Mouse (Mus musculus) heart, embryonic 11.5 days (tissue): Measurements from ENCODE around the gene Igsf11. TPM values are rescaled to one million over a fixed set of nuclear protein-coding genes. Genes with fewer than 3 reads are reported as not detected.
A peak's percentile ranks its signal among the peaks of the same experiment; 100 is the strongest.

Experiments used
- ATAC-seq: fragments of 200-750 bp; cut with Nextera tagmentation; replicated peaks from 2 replicates; pipeline ENCODE4 v1.8.0; 2017; ENCODE audit warnings: moderate library complexity; ENCODE audit not compliant: insufficient number of reproducible peaks, low FRiP score, low TSS enrichment
- H3K27ac ChIP-seq: fragments of 300-500 bp; sonication (generic); 2 replicates; pipeline ENCODE4 v1.5.1; 2014; ENCODE audit warnings: mild to moderate bottlenecking, low read depth, low read length
- H3K27me3 ChIP-seq: fragments of 300-500 bp; sonication (generic); 2 replicates; pipeline ENCODE4 v1.6.1; 2014; ENCODE audit warnings: mild to moderate bottlenecking, low read length, mixed read lengths; ENCODE audit not compliant: control insufficient read depth, insufficient read depth
- H3K36me3 ChIP-seq: fragments of 300-500 bp; sonication (generic); 2 replicates; pipeline ENCODE4 v1.6.1; 2014; ENCODE audit warnings: mild to moderate bottlenecking, low read length, moderate library complexity, mixed read lengths; ENCODE audit not compliant: control insufficient read depth, insufficient read depth
- H3K4me1 ChIP-seq: fragments of 300-500 bp; sonication (generic); 2 replicates; pipeline ENCODE4 v1.6.1; 2014; ENCODE audit warnings: low read length; ENCODE audit not compliant: control insufficient read depth, insufficient read depth
- H3K4me2 ChIP-seq: fragments of 300-500 bp; sonication (generic); 2 replicates; pipeline ENCODE4 v1.6.1; 2014; ENCODE audit warnings: mild to moderate bottlenecking, moderate library complexity
- H3K4me3 ChIP-seq: fragments of 300-500 bp; sonication (generic); 2 replicates; pipeline ENCODE4 v1.5.1; 2014; ENCODE audit warnings: low read depth, low read length
- H3K9ac ChIP-seq: fragments of 300-500 bp; sonication (generic); 2 replicates; pipeline ENCODE4 v1.6.1; 2014; ENCODE audit warnings: mild to moderate bottlenecking, low read depth, low read length, moderate library complexity
- H3K9me3 ChIP-seq: fragments of 300-500 bp; sonication (generic); replicated peaks from 2 replicates; pipeline ENCODE4 v1.6.1; 2016; ENCODE audit warnings: low read length; ENCODE audit not compliant: control insufficient read depth
- WGBS: fragments of 180-500 bp; shearing (Covaris S2); extraction: QIAGEN DNeasy Blood & Tissue Kit; methylation state at CpG from one replicate; pipeline ENCODE4 v1.1.7; 2014; ENCODE audit not compliant: insufficient replicate concordance; 5-methylcytosine and 5-hydroxymethylcytosine counted together
- polyA plus RNA-seq: library from polyadenylated mRNA; unstranded; fragments of >200 nt; fragmentation: Nextera tagmentation; extraction: Ambion mirVana; gene quantifications from 2 replicates; pipeline ENCODE4 v1.2.1, GENCODE M21; 2014

Igsf11 gene
- polyA plus RNA-seq, 1 experiment from 2014 or later: 0.23 TPM

- Histone ChIP-seq H3K9ac (no peak overlapping the region), H3K4me1 (no peaks in the 10 kb centered on the region; the same call in 1 of the 2 replicates), H3K27me3 (no peaks in the 10 kb centered on the region), H3K4me2 (no peak overlapping the region), H3K27ac (no peak overlapping the region), H3K4me3 (no peak overlapping the region), H3K36me3 (no peaks in the 10 kb centered on the region), H3K9me3 (no peaks in the 10 kb centered on the region)
- 23% methylated on average over 6 of the region's 6 CpGs for WGBS
- no peak for ATAC-seq
Observed at GRCm38 (mm10) chr16:39056061-39056460, 163.6 kb downstream of the Igsf11 start.

- Histone ChIP-seq H3K36me3 (no peaks in the 10 kb centered on the region), H3K4me3 (0 out of 2 replicates have a peak overlapping the region, but pooled peaks have one; percentile 3), H3K9ac (no peak overlapping the region), H3K4me1 (no peaks in the 10 kb centered on the region; the same call in 1 of the 2 replicates), H3K4me2 (peak overlapping the region; percentile 54), H3K27me3 (no peaks in the 10 kb centered on the region), H3K27ac (no peak overlapping the region), H3K9me3 (no peaks in the 10 kb centered on the region)
- 0 out of 2 replicates have a peak, but pooled peaks have one; percentile 4 for ATAC-seq
- WGBS: 18% methylated on average over 12 of the region's 12 CpGs
Observed at GRCm38 (mm10) chr16:39056961-39057360, 164.5 kb downstream of the Igsf11 start.

- no peak overlapping the region for H3K27ac ChIP-seq
- no peaks in the 10 kb centered on the region for H3K27me3 ChIP-seq
- H3K36me3 ChIP-seq: no peaks in the 10 kb centered on the region
- no peak overlapping the region for H3K4me3 ChIP-seq
- H3K9ac ChIP-seq: no peak overlapping the region
- H3K9me3 ChIP-seq: no peaks in the 10 kb centered on the region
- no peak overlapping the region for H3K4me2 ChIP-seq
- 95% methylated on average over 2 of the region's 2 CpGs for WGBS
- no peak for ATAC-seq
- H3K4me1 ChIP-seq: no peaks in the 10 kb centered on the region; the same call in 1 of the 2 replicates
Observed at GRCm38 (mm10) chr16:39058869-39059268, 166.4 kb downstream of the Igsf11 start.

GRCm38 (mm10) chr16:39062596-39062995 is 170.1 kb downstream of the Igsf11 start:
- no peak overlapping the region for H3K9ac ChIP-seq
- H3K4me3 ChIP-seq: no peak overlapping the region
- H3K27me3 ChIP-seq: no peaks in the 10 kb centered on the region
- no peaks in the 10 kb centered on the region for H3K9me3 ChIP-seq
- no peaks in the 10 kb centered on the region for H3K36me3 ChIP-seq
- H3K4me2 ChIP-seq: no peak overlapping the region
- peaks cover 4% of the 10 kb centered on the region; the same call in 1 of the 2 replicates for H3K4me1 ChIP-seq
- no peak for ATAC-seq
- WGBS: 31% methylated on average over 5 of the region's 5 CpGs
- no peak overlapping the region for H3K27ac ChIP-seq

GRCm38 (mm10) chr16:39065576-39065975 is 173.1 kb downstream of the Igsf11 start:
- Histone ChIP-seq H3K27me3 (no peaks in the 10 kb centered on the region), H3K36me3 (no peaks in the 10 kb centered on the region), H3K9ac (no peak overlapping the region), H3K27ac (no peak overlapping the region), H3K4me3 (no peak overlapping the region), H3K9me3 (no peaks in the 10 kb centered on the region), H3K4me2 (no peak overlapping the region), H3K4me1 (peaks cover 4% of the 10 kb centered on the region; the same call in 1 of the 2 replicates)
- ATAC-seq: no peak
- WGBS: 40% methylated on average over 5 of the region's 5 CpGs

GRCm38 (mm10) chr16:39071431-39071830 is 179.0 kb downstream of the Igsf11 start:
- 64% methylated on average over 3 of the region's 3 CpGs for WGBS
- Histone ChIP-seq H3K36me3 (no peaks in the 10 kb centered on the region), H3K9me3 (no peaks in the 10 kb centered on the region), H3K4me1 (no peaks in the 10 kb centered on the region), H3K4me3 (no peak overlapping the region), H3K27me3 (no peaks in the 10 kb centered on the region), H3K4me2 (no peak overlapping the region), H3K27ac (no peak overlapping the region), H3K9ac (no peak overlapping the region)
- no peak for ATAC-seq

Other genes starting within 250 kb of the Igsf11 start
- 33.9 and 35.8 TPM in 2 replicates for gene Arhgap31, start 179.4 kb upstream of the Igsf11 start, polyA plus RNA-seq
- 31.0 and 33.8 TPM in 2 replicates for gene B4galt4, start 150.4 kb upstream of the Igsf11 start, polyA plus RNA-seq
- gene Upk1b, start 92.3 kb upstream of the Igsf11 start, polyA plus RNA-seq: 30.6 and 33.2 TPM in 2 replicates
- not detected in 2 replicates for gene 4930435E12Rik, start 63.9 kb upstream of the Igsf11 start, polyA plus RNA-seq